Mouse (Mus musculus) right cerebral cortex, postnatal 4 days (tissue): ENCODE measurements at regions not wholly inside any gene's neighbourhood (a gene's known extent, or its start where the extent isn't known, plus 50 kb on each side); places are given as distances from the start of the nearest gene placed in this dataset.
"Not testable (repeated sequence)": the region's sequence is repeated elsewhere in the genome, so short reads cannot be mapped to it uniquely, and the experiment has no call there.

Experiments
- DNase-seq: peaks from one replicate; pipeline ENCODE4 v3.0.0-alpha.2; 2022

DNA sequence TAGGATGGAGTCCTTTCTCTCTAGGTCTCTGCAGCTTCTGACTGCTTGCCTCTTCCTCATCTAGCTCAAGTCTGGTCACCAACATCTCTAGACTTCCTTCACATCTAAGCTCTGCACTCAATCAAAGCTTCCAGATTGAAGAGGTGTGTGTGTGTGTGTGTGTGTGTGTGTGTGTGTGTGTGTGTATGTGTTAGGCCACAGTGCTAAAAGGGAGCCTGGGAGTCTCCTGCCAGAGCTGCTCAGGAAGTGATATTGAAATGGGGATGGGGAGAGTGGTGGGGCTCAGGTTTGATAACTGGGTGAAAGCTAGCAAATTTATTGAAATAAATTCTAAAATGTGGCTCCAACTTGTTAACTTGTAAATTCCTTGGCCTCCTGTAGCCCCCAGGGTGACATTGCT is 73.3 kb downstream of the Gm31371 start:
- not testable (repeated sequence) for DNase-seq

GRCm38 (mm10) chr8:19979536-19980345 is 76.5 kb downstream of the Gm31371 start:
- DNase-seq = peak; percentile 67

DNA sequence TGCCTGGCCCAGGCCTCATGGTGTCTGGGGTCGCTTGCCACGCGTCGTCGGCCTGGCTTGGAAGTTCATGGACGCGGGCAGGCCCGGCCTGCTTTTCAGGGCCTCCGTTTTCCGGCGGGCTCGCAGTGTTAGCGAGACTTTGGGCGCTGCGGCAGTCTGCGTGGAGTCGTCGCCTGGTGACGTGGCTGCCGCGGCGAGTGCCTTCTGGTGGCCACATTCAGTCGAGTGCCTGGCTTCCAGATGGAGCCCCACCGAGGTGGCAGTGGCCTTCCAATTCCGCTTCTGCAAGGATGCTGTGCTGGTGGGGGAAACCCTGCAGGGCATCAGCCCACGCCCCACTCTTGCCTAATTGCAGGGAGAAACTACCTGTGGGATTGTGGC is 77.1 kb downstream of the Gm31371 start:
- not testable (repeated sequence) for DNase-seq

DNA sequence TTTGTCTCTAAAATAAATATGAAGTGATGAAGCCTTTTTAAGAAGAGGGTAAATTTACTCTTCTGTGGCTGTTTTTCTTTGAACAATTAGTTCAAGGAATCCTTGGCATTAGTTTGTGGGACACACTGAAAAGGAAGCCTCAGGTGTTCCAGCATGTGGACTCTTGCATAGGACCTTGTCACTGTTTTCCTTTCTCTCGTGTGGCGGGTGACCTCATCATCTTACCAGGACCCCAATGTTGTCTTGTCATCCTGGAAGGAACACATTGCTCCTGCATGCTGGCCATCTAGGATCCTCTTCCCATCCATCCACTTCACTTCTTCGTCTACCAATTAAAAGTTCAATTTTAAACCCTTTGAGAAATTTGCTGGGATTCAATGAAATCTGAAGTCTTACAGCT is 104.9 kb downstream of the Gm31371 start:
- peak; percentile 11 for DNase-seq

DNA sequence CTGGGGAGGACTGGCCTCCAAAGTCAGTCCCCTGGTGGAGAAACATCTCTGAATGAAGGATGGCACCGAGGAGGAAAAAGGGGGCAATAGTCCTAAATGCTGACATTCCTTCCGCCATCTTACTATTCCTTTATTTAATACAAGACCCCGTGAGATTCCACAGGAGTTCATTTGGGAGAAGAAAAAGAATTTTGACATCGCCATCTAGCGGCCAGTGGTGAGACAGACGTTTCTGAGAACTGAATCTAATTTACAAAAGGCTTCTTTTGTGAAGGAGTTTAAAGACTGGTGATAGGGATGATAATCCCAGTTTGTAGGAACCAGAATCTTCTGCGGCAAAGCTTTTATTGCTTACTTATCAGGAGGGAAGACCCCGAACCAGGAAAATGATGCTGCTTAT is 107.8 kb downstream of the Gm31371 start:
- not testable (repeated sequence) for DNase-seq

DNA sequence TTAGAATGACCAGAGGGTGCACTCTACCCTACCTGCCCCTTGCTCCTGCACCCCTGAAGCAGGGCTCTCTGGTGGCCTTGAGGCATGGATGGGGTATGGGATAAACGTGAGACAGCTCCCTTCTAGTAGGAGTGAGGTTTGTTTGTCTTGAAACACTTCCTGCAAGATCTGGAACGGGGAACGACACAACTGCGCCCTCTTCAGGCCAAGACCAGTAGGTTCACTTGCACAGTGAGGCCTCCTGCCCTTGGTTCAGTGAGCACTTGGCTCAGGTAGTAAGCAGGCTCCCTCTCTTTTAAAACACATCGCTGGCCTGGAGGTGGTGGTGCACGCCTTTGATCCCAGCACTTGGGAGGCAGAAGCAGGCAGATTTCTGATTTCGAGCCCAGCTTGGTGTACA is 110.1 kb downstream of the Gm31371 start:
- not testable (repeated sequence) for DNase-seq

DNA sequence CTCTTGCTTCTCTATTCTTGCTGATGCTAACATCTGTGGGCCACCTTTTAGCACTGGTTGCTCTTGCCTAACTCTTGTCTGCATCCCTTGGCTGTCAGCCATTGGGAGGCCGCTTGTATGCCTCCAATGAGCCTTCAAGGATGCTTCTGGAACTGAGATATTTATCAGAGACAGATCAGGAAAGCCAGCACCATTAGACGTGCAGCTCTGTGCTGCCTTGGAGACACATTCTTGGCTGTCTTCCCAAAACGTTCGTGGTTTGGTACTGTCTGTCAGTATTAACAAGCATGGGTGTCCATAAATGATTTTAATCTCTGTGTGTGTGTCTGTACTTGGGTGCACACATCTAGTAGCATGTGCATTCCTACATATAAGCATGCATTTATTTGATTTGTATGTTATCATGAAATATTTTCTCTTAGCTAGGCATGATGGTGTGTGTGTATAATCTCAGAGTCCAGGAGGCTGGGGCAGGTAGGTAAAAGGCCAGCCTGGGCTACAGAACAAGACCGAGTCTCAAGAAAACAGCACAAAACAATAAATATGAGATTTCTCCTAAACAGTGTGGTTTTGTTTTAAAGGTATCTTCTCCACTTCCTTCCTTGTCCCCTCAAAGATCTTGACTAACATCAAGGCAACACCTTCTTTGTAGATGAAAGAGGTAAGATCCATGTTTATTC is 111.4 kb downstream of the Gm31371 start:
- not testable (repeated sequence) for DNase-seq

GRCm38 (mm10) chr8:20015411-20016081 is 112.4 kb downstream of the Gm31371 start:
- DNase-seq = not testable (repeated sequence)

GRCm38 (mm10) chr8:20016082-20016840 is 113.1 kb downstream of the Gm31371 start:
- DNase-seq = peak; percentile 10

GRCm38 (mm10) chr8:20025521-20025920 is 122.3 kb downstream of the Gm31371 start:
- not testable (repeated sequence) for DNase-seq

GRCm38 (mm10) chr8:20027956-20028355 is 124.8 kb downstream of the Gm31371 start:
- DNase-seq = not testable (repeated sequence)

DNA sequence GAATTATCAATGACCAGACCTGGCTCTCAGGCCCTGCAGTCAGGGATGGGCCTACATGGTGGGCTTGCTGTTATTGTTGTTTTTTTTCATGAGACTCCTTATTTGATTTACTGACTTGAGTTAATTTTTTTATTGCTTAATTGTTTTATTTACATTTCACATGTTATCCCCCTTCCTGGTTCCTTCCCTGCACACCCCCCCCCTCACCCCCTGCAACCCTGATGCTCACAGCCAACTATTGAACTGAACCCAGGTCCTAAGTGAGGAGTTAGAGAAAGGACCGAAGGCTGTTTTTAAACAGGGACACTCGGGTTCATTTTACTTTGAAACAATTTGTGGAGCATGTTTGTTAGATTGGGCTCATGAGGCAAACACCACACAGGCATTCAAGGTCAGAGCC is 126.9 kb downstream of the Gm31371 start:
- DNase-seq = not testable (repeated sequence)

GRCm38 (mm10) chr8:20057626-20058025 is 154.4 kb downstream of the Gm31371 start:
- DNase-seq = not testable (repeated sequence)

DNA sequence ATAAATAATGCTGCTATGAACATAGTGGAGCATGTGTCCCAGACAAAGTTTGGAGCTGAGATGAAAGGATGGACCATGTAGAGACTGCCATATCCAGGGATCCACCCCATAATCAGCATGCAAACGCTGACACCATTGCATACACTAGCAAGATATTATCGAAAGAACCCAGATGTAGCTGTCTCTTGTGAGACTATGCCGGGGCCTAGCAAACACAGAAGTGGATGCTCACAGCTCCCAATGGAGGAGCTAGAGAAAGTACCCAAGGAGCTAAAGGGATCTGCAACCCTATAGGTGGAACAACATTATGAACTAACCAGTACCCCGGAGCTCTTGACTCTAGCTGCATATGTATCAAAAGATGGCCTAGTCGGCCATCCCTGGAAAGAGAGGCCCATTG is 194.9 kb downstream of the Gm31371 start:
- not testable (repeated sequence) for DNase-seq

DNA sequence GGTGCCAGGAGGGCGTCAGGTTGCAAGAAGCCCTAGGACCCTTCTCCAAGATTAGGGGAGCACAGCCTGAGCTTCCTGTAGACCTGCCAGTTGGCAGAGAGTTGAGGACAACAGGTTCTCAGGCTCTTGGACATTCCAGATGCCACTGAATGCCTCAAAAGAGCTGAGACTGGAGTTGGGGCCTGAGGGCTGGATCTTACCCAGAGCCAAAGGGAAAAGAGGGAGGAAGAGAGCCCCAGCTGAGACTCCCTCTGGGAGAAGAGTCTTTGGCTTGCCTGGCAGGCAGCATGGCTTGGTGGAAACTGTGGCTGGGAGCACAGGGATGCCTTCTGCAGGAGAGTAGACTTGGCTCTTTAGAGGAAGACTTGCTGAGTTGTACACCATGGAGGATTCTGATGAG is 197.0 kb downstream of the Gm31371 start:
- not testable (repeated sequence) for DNase-seq

DNA sequence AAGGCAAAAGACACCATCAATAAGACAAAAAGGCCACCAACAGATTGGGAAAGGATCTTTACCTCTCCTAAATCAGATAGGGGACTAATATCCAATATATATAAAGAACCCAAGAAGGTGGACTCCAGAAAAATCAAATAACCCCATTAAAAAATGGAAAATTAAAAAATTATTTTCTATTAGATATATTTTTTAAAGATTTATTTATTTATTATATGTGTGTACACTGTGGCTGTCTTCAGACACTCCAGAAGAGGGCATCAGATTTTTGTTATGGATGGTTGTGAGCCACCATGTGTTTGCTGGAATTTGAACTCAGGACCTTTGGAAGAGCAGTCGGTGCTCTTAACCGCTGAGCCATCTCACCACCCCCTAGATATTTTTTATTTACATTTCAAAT is 199.2 kb downstream of the Gm31371 start:
- DNase-seq = not testable (repeated sequence)

DNA sequence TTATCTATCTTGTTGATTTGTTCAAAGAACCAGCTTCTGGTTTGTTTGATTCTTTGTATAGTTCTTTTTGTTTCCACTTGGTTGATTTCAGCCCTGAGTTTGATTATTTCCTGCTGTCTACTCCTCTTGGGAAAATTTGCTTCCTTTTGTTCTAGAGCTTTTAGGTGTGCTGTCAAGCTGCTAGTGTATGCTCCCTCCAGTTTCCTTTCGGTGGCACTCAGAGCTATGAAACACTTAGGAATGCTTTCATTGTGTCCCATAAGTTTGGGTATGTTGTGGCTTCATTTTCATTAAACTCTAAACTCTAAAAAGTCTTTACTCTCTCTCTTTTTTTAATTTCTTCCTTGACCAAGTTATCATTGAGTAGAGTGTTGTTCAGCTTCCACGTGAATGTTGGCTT is 204.0 kb downstream of the Gm31371 start:
- DNase-seq = not testable (repeated sequence)

GRCm38 (mm10) chr8:20116785-20117184 is 213.6 kb downstream of the Gm31371 start:
- not testable (repeated sequence) for DNase-seq

DNA sequence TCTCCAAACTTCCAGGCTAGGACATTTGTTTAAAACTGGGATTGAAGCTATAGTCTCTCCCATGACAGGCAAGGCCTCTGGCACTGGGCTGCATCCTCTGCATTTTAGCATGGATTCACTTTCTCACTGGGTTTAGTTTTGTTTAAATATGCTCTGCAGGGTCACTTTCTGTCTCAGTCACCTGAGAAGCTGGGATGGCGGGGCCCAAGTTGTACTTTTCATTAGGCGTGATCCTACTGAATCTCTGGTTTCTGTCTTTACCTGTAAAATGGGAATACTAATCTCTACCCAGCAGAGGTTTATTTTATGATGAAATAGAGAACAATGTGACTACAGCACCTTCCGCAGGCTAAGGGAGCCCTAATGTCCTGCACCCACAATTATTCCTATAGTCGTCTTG is 216.4 kb downstream of the Gm31371 start:
- peak; percentile 4 for DNase-seq

DNA sequence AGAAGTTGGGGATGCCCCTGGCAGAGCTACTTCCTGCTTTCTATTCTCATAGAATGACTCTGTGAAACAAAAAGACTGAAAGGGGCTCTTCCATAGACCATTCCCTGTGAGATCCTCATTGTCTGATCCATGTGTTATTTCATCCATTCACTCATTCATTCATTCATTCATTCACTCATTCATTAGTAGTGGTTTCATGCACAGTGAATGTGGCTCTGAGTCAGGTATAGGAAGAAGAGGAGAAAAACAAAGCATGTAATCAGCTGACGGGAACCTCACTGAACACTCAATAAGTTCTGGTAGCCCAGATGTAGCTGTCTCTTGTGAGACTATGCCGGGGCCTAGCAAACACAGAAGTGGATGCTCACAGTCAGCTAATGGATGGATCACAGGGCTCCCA is 217.0 kb downstream of the Gm31371 start:
- DNase-seq = not testable (repeated sequence)

GRCm38 (mm10) chr8:20121391-20121909 is 218.3 kb downstream of the Gm31371 start:
- DNase-seq = peak; percentile 2
